Mouse (Mus musculus) liver, postnatal 0 days (tissue): Measurements from ENCODE around the gene Gm5926. TPM values are rescaled to one million over a fixed set of nuclear protein-coding genes. Genes with fewer than 3 reads are reported as not detected.
"Not testable (repeated sequence)": the region's sequence is repeated elsewhere in the genome, so short reads cannot be mapped to it uniquely, and the experiment has no call there.

Experiments used
- ATAC-seq: fragments of 200-750 bp; cut with Nextera tagmentation; 2 replicates; pipeline ENCODE4 v1.8.0; 2017; ENCODE audit warnings: mild to moderate bottlenecking, moderate library complexity
- DNase-seq: peaks from one replicate; pipeline ENCODE4 v3.0.0-alpha.2; 2016
- H3K27ac ChIP-seq: fragments of 300-500 bp; sonication (generic); 2 replicates; pipeline ENCODE4 v1.5.1; 2014; ENCODE audit warnings: antibody characterized with exemption, moderate library complexity, mild to moderate bottlenecking, low read depth
- H3K27me3 ChIP-seq: fragments of 300-500 bp; sonication (generic); 2 replicates; pipeline ENCODE4 v1.6.1; 2014; ENCODE audit warnings: low read length, control low read depth, mixed read lengths; ENCODE audit not compliant: insufficient read depth
- H3K36me3 ChIP-seq: fragments of 300-500 bp; sonication (generic); replicated peaks from 2 replicates; pipeline ENCODE4 v1.6.1; 2014; ENCODE audit warnings: mild to moderate bottlenecking, control low read depth, low read length, moderate library complexity, mixed read lengths; ENCODE audit not compliant: insufficient read depth
- H3K4me1 ChIP-seq: fragments of 300-500 bp; sonication (generic); 2 replicates; pipeline ENCODE4 v1.6.1; 2014; ENCODE audit warnings: antibody characterized with exemption, mild to moderate bottlenecking, control low read depth; ENCODE audit not compliant: insufficient read depth
- H3K4me2 ChIP-seq: fragments of 300-500 bp; sonication (generic); 2 replicates; pipeline ENCODE4 v1.6.1; 2014; ENCODE audit warnings: low read depth, mild to moderate bottlenecking, low read length, moderate library complexity, mixed read lengths
- H3K4me3 ChIP-seq: fragments of 300-500 bp; sonication (generic); 2 replicates; pipeline ENCODE4 v1.5.1; 2014; ENCODE audit warnings: low read depth, low read length
- H3K9ac ChIP-seq: fragments of 300-500 bp; sonication (generic); replicated peaks from 2 replicates; pipeline ENCODE4 v1.6.1; 2014; ENCODE audit warnings: mild to moderate bottlenecking, moderate library complexity
- H3K9me3 ChIP-seq: fragments of 300-500 bp; sonication (generic); 2 replicates; pipeline ENCODE4 v1.6.1; 2016; ENCODE audit warnings: mild to moderate bottlenecking, control low read depth, low read length, mixed read lengths
- WGBS: fragments of 180-500 bp; shearing (Covaris S2); extraction: QIAGEN DNeasy Blood & Tissue Kit; methylation state at CpG from one replicate; pipeline ENCODE4 v1.1.7; 2014; ENCODE audit not compliant: insufficient replicate concordance; 5-methylcytosine and 5-hydroxymethylcytosine counted together
- polyA plus RNA-seq: library from polyadenylated mRNA; unstranded; fragments of >200 nt; fragmentation: Nextera tagmentation; extraction: Ambion mirVana; gene quantifications from 2 replicates; pipeline ENCODE4 v1.2.1, GENCODE M21; 2015

Gm5926 gene
- not detected in 2 replicates for polyA plus RNA-seq

- not testable (repeated sequence) for H3K9me3 ChIP-seq, H3K9ac ChIP-seq, H3K27me3 ChIP-seq, H3K4me2 ChIP-seq, H3K27ac ChIP-seq, H3K4me3 ChIP-seq, H3K4me1 ChIP-seq, H3K36me3 ChIP-seq, DNase-seq, ATAC-seq
- WGBS: no CpG with 5 or more reads among the region's 1 CpGs
Measured at GRCm38 (mm10) chrX:32650416-32650815, at the start of gene Gm5926. TSS of gene Gm5926 (plus strand) at chrX:32650716.

- H3K4me2 ChIP-seq, H3K9me3 ChIP-seq, H3K4me3 ChIP-seq, DNase-seq, H3K9ac ChIP-seq, H3K4me1 ChIP-seq, H3K36me3 ChIP-seq, ATAC-seq, H3K27ac ChIP-seq, H3K27me3 ChIP-seq: not testable (repeated sequence)
- 86% methylated on average over 1 of the region's 2 CpGs for WGBS
Measured at GRCm38 (mm10) chrX:32601008-32601407, 49.5 kb upstream of the Gm5926 start.

- H3K9me3 ChIP-seq, H3K27me3 ChIP-seq, H3K4me1 ChIP-seq, H3K9ac ChIP-seq, ATAC-seq, DNase-seq, H3K27ac ChIP-seq, H3K36me3 ChIP-seq, H3K4me2 ChIP-seq, H3K4me3 ChIP-seq: not testable (repeated sequence)
- 76% methylated on average over 3 of the region's 3 CpGs for WGBS
Measured at GRCm38 (mm10) chrX:32601425-32601824, 49.1 kb upstream of the Gm5926 start.

Other genes starting within 250 kb of the Gm5926 start
- not detected in 2 replicates for gene Btbd35f1, start 90.7 kb upstream of the Gm5926 start, polyA plus RNA-seq
- gene Btbd35f21, start 75.4 kb downstream of the Gm5926 start, polyA plus RNA-seq: not detected in 2 replicates
- gene Btbd35f30, start 243.9 kb downstream of the Gm5926 start, polyA plus RNA-seq: not detected in 2 replicates